Mouse (Mus musculus): ENCODE measurements around the gene Selenon. TPM values are rescaled to one million over a fixed set of nuclear protein-coding genes. Genes with fewer than 3 reads are reported as not detected.

The Selenon gene
- polyA plus RNA-seq, 1 experiment from 2014 or later = 15.6 TPM

DNA sequence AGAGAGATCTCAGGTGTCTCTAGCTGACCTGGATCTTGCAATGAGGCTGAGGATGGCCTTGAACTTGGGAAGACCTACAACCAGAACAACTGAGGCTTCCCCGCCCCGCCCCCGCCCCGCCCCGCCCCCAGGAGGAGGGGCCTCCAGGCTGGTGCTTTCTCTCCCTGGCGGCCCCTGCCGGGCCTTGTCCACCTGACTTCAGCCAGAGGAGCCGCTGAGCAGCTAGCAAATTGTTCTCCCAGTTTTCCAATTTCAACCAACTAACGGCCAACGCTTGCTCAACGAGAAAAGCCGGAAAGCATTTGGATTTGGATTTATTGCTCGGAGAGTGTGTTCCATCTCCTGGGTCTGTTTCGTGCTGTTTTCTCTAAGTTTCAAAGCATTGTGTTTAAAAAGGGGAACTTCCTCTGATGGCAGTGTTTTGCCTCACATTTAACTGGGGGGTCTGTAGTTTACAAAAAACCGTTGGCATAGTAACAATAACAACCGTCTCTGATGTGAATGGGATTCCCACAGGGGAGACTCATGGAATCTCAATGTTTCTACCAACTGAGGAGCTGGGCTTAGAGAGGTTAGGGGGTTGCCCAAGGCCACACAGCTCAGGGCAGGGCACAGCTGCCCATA lies 5.8 kb upstream of the Selenon start:
- no peaks in the 10 kb centered on the region for H3K9me3 ChIP-seq (ENCODE audit: control insufficient read depth, low read length)
- no peaks in the 10 kb centered on the region for H3K4me1 ChIP-seq (ENCODE audit: control insufficient read depth, insufficient read depth, low read length)
- no peak for ATAC-seq (ENCODE audit: low FRiP score, low TSS enrichment)
- H3K4me3 ChIP-seq (ENCODE audit: low read length) = no peak overlapping the region
- H3K9ac ChIP-seq (ENCODE audit: low read depth, low read length) = no peak overlapping the region
- WGBS = 19% methylated on average over 15 of the region's 16 CpGs
- no peak overlapping the region for H3K4me2 ChIP-seq (replicated peaks; ENCODE audit: low read depth, low read length)
- H3K27ac ChIP-seq (ENCODE audit: low read depth, low read length) = no peak overlapping the region
- no peaks in the 10 kb centered on the region for H3K27me3 ChIP-seq (ENCODE audit: control insufficient read depth, insufficient read depth, low read length)
- H3K36me3 ChIP-seq (ENCODE audit: control insufficient read depth, insufficient read depth, low read length) = no peaks in the 10 kb centered on the region

DNA sequence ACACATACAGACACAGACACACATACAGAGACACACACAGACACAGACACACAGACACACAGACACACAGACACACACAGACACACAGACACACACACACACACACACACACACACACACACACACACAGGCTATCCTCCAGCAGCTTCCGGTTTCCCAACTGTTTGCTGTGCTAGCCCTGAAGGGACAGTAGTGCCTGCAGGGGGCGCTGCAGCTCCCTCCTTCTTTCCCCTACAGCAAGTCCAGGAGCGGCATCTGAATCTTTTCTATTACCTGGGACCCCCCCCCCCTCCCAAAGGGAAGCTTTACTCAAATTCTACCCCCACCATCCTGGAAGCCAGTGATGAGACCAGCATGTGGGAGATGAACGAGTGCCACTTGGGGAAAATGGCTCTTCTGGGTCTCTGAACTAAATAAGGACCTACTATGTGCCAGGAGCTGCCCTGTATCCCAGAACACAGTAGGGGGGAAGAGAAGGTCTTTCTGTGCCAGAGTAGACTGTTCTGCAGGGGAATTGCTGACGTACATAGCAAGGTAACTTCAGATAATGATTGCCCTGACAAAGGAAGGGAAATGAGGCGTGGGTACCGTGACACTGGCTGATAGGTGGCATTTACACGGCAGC lies 4.1 kb upstream of the Selenon start:
- H3K4me2 ChIP-seq (replicated peaks; ENCODE audit: low read depth, low read length) = no peak overlapping the region
- H3K9me3 ChIP-seq (ENCODE audit: control insufficient read depth, low read length) = no peaks in the 10 kb centered on the region
- H3K36me3 ChIP-seq (ENCODE audit: control insufficient read depth, insufficient read depth, low read length) = no peaks in the 10 kb centered on the region
- 51% methylated on average over 8 of the region's 8 CpGs for WGBS
- H3K4me1 ChIP-seq (ENCODE audit: control insufficient read depth, insufficient read depth, low read length) = 0 out of 2 replicates have a peak, but pooled peaks cover 7% of the 10 kb centered on the region
- H3K9ac ChIP-seq (ENCODE audit: low read depth, low read length) = no peak overlapping the region
- H3K27ac ChIP-seq (ENCODE audit: low read depth, low read length) = no peak overlapping the region
- H3K4me3 ChIP-seq (ENCODE audit: low read length) = no peak overlapping the region
- no peak for ATAC-seq (ENCODE audit: low FRiP score, low TSS enrichment)
- H3K27me3 ChIP-seq (ENCODE audit: control insufficient read depth, insufficient read depth, low read length) = no peaks in the 10 kb centered on the region

DNA sequence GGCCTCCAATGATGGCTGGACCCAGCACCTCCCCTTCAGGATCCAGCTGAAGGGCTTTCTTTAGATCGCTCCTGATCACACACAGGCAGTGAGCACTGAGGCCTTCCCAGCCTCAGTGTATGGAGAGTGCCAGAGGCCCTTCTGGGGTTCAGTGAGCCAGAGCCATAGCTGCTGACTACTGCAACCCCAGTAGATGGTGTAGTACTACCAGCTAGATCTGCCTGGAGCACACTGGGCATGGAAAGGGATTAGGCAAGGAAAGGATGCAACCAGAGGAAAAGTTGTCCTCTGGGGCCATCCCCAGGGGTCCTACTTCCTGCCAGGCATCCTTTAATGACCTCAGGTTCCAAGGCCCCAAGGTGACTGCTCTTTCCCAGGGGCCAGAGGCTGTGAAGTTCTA lies 1.7 kb upstream of the Selenon start:
- peaks cover 6% of the 10 kb centered on the region; the same call in 1 of the 2 replicates for H3K9me3 ChIP-seq (ENCODE audit: control insufficient read depth, low read length)
- no peak overlapping the region for H3K4me2 ChIP-seq (replicated peaks; ENCODE audit: low read depth, low read length)
- no peak overlapping the region for H3K27ac ChIP-seq (ENCODE audit: low read depth, low read length)
- H3K9ac ChIP-seq (ENCODE audit: low read depth, low read length) = no peak overlapping the region
- 88% methylated on average over 1 of the region's 1 CpGs for WGBS
- no peak for ATAC-seq (ENCODE audit: low FRiP score, low TSS enrichment)
- H3K27me3 ChIP-seq (ENCODE audit: control insufficient read depth, insufficient read depth, low read length) = no peaks in the 10 kb centered on the region
- 0 out of 2 replicates have a peak, but pooled peaks cover 9% of the 10 kb centered on the region for H3K4me1 ChIP-seq (ENCODE audit: control insufficient read depth, insufficient read depth, low read length)
- H3K36me3 ChIP-seq (ENCODE audit: control insufficient read depth, insufficient read depth, low read length) = peaks cover 4% of the 10 kb centered on the region; the same call in 1 of the 2 replicates
- no peak overlapping the region for H3K4me3 ChIP-seq (ENCODE audit: low read length)

DNA sequence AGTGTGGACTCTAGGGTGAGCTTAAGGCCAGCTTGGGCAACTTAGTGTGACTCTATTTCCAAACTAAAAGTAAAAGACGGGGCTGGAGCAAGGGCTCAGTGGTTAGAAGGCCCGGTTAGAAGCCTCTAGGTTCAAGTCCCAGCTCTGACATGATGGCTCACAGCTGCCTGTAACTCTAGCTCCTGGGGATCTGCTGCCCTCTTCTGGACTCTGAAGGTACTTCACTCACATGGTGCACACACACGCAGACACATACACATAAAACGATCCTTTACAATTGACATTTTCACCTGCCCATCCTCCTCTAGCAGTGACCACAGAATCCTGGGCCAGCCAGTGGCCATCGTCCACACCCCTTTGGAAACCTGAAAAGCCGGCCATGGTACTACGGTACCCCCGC lies 2.1 kb downstream of the Selenon start:
- Histone ChIP-seq H3K27me3 (ENCODE audit: control insufficient read depth, insufficient read depth, low read length) (no peaks in the 10 kb centered on the region), H3K4me2 (replicated peaks; ENCODE audit: low read depth, low read length) (no peak overlapping the region), H3K4me1 (ENCODE audit: control insufficient read depth, insufficient read depth, low read length) (0 out of 2 replicates have a peak, but pooled peaks cover 9% of the 10 kb centered on the region), H3K27ac (ENCODE audit: low read depth, low read length) (no peak overlapping the region), H3K9me3 (ENCODE audit: control insufficient read depth, low read length) (peaks cover 6% of the 10 kb centered on the region; the same call in 1 of the 2 replicates), H3K9ac (ENCODE audit: low read depth, low read length) (no peak overlapping the region), H3K36me3 (ENCODE audit: control insufficient read depth, insufficient read depth, low read length) (peaks cover 27% of the 10 kb centered on the region), H3K4me3 (ENCODE audit: low read length) (no peak overlapping the region)
- ATAC-seq (ENCODE audit: low FRiP score, low TSS enrichment) = no peak
- 98% methylated on average over 8 of the region's 8 CpGs for WGBS

DNA sequence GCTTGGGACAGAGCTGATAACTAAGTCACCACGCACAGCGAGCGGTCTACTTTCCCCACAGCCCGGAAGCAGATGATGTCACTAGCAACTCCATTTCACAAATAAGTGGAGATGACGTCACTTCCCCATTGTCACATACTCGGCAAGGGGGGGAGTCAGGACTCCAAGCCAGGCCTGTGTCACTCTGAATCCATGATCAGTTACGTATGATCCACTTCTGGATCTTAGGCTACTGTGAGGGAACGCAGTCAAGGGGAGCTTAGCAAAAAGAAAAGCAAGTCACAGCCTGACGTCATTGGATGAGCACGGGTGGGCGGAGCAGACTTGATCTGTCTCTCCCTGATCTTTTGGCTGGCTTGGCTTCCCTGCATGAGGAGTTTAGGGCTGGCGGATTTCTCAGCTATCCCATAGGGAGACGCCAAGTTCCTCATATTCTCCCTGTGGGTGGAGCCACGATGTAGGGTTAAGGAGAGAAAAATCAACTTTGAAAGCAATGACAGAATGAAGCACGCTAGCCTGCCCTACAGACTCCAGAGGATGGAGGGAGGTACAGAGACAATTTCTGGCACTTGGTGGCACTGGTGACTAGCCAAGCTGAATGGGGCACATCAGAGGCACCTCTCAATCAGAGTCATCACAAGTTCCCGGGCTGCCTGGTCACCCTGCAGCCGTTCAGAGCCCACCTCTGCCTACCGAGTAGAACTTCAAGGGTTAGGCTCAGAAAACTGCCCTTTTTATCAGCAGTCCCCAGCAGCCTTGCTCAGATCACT lies 3.6 kb downstream of the Selenon start:
- Histone ChIP-seq H3K4me2 (replicated peaks; ENCODE audit: low read depth, low read length) (no peak overlapping the region), H3K27ac (ENCODE audit: low read depth, low read length) (no peak overlapping the region), H3K27me3 (ENCODE audit: control insufficient read depth, insufficient read depth, low read length) (no peaks in the 10 kb centered on the region), H3K9ac (ENCODE audit: low read depth, low read length) (no peak overlapping the region), H3K9me3 (ENCODE audit: control insufficient read depth, low read length) (peaks cover 6% of the 10 kb centered on the region; the same call in 1 of the 2 replicates), H3K4me1 (ENCODE audit: control insufficient read depth, insufficient read depth, low read length) (0 out of 2 replicates have a peak, but pooled peaks cover 9% of the 10 kb centered on the region), H3K4me3 (ENCODE audit: low read length) (no peak overlapping the region), H3K36me3 (ENCODE audit: control insufficient read depth, insufficient read depth, low read length) (peaks cover 35% of the 10 kb centered on the region)
- no peak for ATAC-seq (ENCODE audit: low FRiP score, low TSS enrichment)
- 72% methylated on average over 18 of the region's 18 CpGs for WGBS

DNA sequence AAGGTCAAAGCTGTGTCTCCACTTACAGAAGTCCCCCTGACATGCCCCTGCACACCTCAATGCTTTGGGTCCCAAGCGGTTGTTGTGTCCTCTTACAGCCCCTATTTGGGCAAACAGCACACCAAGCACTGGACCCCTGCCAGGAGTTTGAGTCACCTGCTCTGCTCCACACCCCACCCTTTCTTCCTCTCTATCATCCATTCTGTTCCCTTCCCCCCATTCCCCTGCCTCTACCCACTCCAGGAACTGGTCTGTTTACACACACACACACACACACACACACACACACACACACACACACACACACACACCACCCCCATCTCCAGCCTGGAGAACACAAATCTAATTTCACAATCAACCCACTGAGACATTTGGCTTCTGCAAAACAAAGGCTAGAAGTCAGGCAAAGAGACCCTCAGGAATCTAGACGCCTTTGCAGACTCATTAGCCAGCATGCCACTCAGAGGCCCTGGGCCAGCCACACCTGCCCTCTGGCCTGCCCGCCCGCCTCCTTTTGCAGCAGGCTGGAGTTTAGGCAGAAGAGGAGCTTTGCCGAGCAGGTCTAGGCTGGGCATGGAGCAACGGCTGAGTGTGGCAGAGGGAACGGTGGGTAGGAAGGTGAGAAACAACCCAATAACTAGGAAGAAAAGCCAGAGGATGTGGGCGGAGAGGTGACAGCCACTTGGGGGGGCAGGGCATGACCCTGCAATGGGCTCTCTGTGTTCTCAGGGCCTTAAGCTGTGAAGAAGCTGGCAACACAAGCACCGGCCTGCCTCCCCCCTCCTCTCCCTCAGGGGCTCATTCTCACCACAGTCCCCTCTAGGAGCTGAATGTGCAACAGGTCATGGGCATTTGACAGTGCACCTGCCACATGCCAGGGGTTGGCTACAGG lies 4.9 kb downstream of the Selenon start:
- Histone ChIP-seq H3K4me2 (replicated peaks; ENCODE audit: low read depth, low read length) (no peak overlapping the region), H3K9me3 (ENCODE audit: control insufficient read depth, low read length) (peaks cover 6% of the 10 kb centered on the region; the same call in 1 of the 2 replicates), H3K4me3 (ENCODE audit: low read length) (no peak overlapping the region), H3K27ac (ENCODE audit: low read depth, low read length) (no peak overlapping the region), H3K4me1 (ENCODE audit: control insufficient read depth, insufficient read depth, low read length) (0 out of 2 replicates have a peak, but pooled peaks cover 6% of the 10 kb centered on the region), H3K36me3 (ENCODE audit: control insufficient read depth, insufficient read depth, low read length) (peaks cover 46% of the 10 kb centered on the region), H3K27me3 (ENCODE audit: control insufficient read depth, insufficient read depth, low read length) (no peaks in the 10 kb centered on the region), H3K9ac (ENCODE audit: low read depth, low read length) (no peak overlapping the region; the same call in 1 of the 2 replicates)
- ATAC-seq (ENCODE audit: low FRiP score, low TSS enrichment) = no peak
- WGBS = 57% methylated on average over 9 of the region's 9 CpGs

DNA sequence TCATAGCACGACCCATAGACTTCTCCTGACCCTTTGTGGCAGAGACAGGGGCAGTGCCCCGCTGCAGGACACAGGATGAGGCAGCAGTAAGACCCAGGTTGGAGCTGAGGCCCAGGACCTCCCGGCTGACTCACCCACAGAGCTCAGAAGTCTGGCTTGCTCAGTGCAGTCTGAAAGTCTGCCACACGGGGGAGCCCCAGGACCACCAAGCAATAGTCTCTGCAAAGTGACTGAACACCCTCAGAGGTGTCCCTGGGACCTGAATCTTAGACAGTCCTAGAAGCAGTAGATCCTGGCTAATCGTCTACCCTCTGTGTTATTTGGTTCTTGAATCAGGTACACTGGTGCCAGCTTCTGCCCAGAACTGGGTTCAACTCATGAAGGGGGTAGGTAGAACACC lies 8.7 kb downstream of the Selenon start:
- Histone ChIP-seq H3K27me3 (ENCODE audit: control insufficient read depth, insufficient read depth, low read length) (no peaks in the 10 kb centered on the region), H3K27ac (ENCODE audit: low read depth, low read length) (no peak overlapping the region), H3K4me1 (ENCODE audit: control insufficient read depth, insufficient read depth, low read length) (no peaks in the 10 kb centered on the region), H3K9me3 (ENCODE audit: control insufficient read depth, low read length) (no peaks in the 10 kb centered on the region), H3K4me3 (ENCODE audit: low read length) (no peak overlapping the region), H3K4me2 (replicated peaks; ENCODE audit: low read depth, low read length) (no peak overlapping the region), H3K36me3 (ENCODE audit: control insufficient read depth, insufficient read depth, low read length) (peaks cover 75% of the 10 kb centered on the region), H3K9ac (ENCODE audit: low read depth, low read length) (no peak overlapping the region)
- peak; percentile 63; the same call in 1 of the 2 replicates for ATAC-seq (ENCODE audit: low FRiP score, low TSS enrichment)
- WGBS = 7% methylated on average over 5 of the region's 5 CpGs

DNA sequence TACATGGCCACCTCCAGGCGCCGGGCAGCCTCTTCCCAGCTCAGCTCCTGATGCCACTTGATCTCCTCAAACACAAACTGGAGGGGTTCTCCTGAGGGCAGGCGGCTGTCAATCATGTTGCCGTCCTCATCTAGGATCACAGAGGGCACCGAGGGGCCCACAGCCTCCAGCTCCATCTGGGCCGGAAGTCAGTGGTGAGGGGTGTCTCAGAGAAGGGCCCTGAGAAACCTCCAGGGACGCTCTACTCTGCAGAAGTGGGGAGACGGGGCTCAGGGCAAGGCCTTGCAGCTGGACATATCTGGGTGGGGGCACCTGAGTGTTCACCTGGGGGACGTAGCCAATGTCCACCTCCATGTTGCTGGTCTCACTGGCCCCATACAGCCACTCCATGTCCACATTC lies 9.2 kb downstream of the Selenon start:
- Histone ChIP-seq H3K27me3 (ENCODE audit: control insufficient read depth, insufficient read depth, low read length) (no peaks in the 10 kb centered on the region), H3K9ac (ENCODE audit: low read depth, low read length) (no peak overlapping the region), H3K4me1 (ENCODE audit: control insufficient read depth, insufficient read depth, low read length) (no peaks in the 10 kb centered on the region), H3K9me3 (ENCODE audit: control insufficient read depth, low read length) (no peaks in the 10 kb centered on the region), H3K4me2 (replicated peaks; ENCODE audit: low read depth, low read length) (no peak overlapping the region), H3K27ac (ENCODE audit: low read depth, low read length) (no peak overlapping the region), H3K36me3 (ENCODE audit: control insufficient read depth, insufficient read depth, low read length) (peaks cover 71% of the 10 kb centered on the region), H3K4me3 (ENCODE audit: low read length) (no peak overlapping the region)
- 93% methylated on average over 9 of the region's 9 CpGs for WGBS
- no peak for ATAC-seq (ENCODE audit: low FRiP score, low TSS enrichment)
